Comparison of ENCODE assay signal across 9 mouse cellular contexts in genomic region chr10:56920711-56921672, GRCm38 (mm10).
A peak's percentile ranks its signal among the peaks of the same experiment; 100 is the strongest.
DNase-seq lines count a peak whose midpoint lies in the region; ATAC-seq lines count a peak whose summit lies in the region.
"Had no signal": no experiment of that assay in that cellular context is flagged by ENCODE, and none has a peak within 500 bp of the region (broad histone marks: within the 10 kb centered on the region; RNA-seq: fewer than 3 reads in every experiment).

No protein-coding gene starts in this region.

- H3K4me2 ChIP-seq in lung, embryonic 15.5 days = peak overlapping the region; percentile 44
- H3K4me2 ChIP-seq in heart, embryonic 13.5 days = peak overlapping the region; percentile 59
- H3K4me2 ChIP-seq in kidney, embryonic 16.5 days (replicated peaks; ENCODE audit: low read depth, low read length) = peak overlapping the region; percentile 50

- H3K36me3 ChIP-seq in lung, embryonic 15.5 days = no peaks in the 10 kb centered on the region
- no peaks in the 10 kb centered on the region for H3K36me3 ChIP-seq in heart, embryonic 13.5 days
- no peaks in the 10 kb centered on the region for H3K36me3 ChIP-seq in kidney, embryonic 16.5 days (ENCODE audit: insufficient read depth, low read length)

- no peaks in the 10 kb centered on the region for H3K27me3 ChIP-seq in lung, embryonic 15.5 days
- H3K27me3 ChIP-seq in heart, embryonic 13.5 days (replicated peaks) = no peaks in the 10 kb centered on the region
- H3K27me3 ChIP-seq in kidney, embryonic 16.5 days (ENCODE audit: insufficient read depth, low read length) = no peaks in the 10 kb centered on the region
- H3K27me3 ChIP-seq: Patski had no signal

- ATAC-seq in lung, embryonic 15.5 days (ENCODE audit: borderline replicate concordance, extremely low read depth, low FRiP score, low TSS enrichment) = peak; percentile 59; the same call in 1 of the 2 replicates
- no peak for ATAC-seq in heart, embryonic 13.5 days (ENCODE audit: extremely low read depth, insufficient number of reproducible peaks, low FRiP score, low TSS enrichment)
- peak; percentile 93 for ATAC-seq in kidney, embryonic 16.5 days (ENCODE audit: low FRiP score, low TSS enrichment)
- no peak for ATAC-seq in frontal cortex, adult (ENCODE audit: low TSS enrichment)
- ATAC-seq: Patski had no signal

- no peak overlapping the region for H3K9ac ChIP-seq in lung, embryonic 15.5 days
- peak overlapping the region; percentile 38; the same call in 1 of the 2 replicates for H3K9ac ChIP-seq in heart, embryonic 13.5 days
- H3K9ac ChIP-seq in kidney, embryonic 16.5 days (replicated peaks; ENCODE audit: low read length) = peak overlapping the region; percentile 35; the same call in 1 of the 2 replicates

- no peak overlapping the region for H3K4me3 ChIP-seq in lung, embryonic 15.5 days
- H3K4me3 ChIP-seq in heart, embryonic 13.5 days = peak overlapping the region; percentile 8
- peak overlapping the region; percentile 16 for H3K4me3 ChIP-seq in kidney, embryonic 16.5 days (ENCODE audit: low read length)

- no peaks in the 10 kb centered on the region for H3K9me3 ChIP-seq in lung, embryonic 15.5 days
- H3K9me3 ChIP-seq in heart, embryonic 13.5 days = no peaks in the 10 kb centered on the region
- no peaks in the 10 kb centered on the region for H3K9me3 ChIP-seq in kidney, embryonic 16.5 days (ENCODE audit: low read length)

- WGBS in lung, embryonic 15.5 days = 24% methylated on average over 20 of the region's 20 CpGs
- whole genome bisulfite sequencing in heart, embryonic 13.5 days = 30% methylated on average over 20 of the region's 20 CpGs
- WGBS in kidney, embryonic 16.5 days = 16% methylated on average over 20 of the region's 20 CpGs

- peaks cover 12% of the 10 kb centered on the region for H3K4me1 ChIP-seq in lung, embryonic 15.5 days
- peaks cover 19% of the 10 kb centered on the region for H3K4me1 ChIP-seq in heart, embryonic 13.5 days
- H3K4me1 ChIP-seq in kidney, embryonic 16.5 days (ENCODE audit: insufficient read depth, low read length) = peaks cover 10% of the 10 kb centered on the region

- DNase-seq in lung, postnatal 25 days (ENCODE audit: low spot score) = no peak
- peak; percentile 42 for DNase-seq in embryo, embryonic 11.5 days (ENCODE audit: low read depth, low spot score)
- peak; percentile 72 for DNase-seq in neural tube, embryonic 10.5 days (ENCODE audit: extremely low spot score, low spot score)
- no peak for DNase-seq in spleen, postnatal 4 days (ENCODE audit: low spot score in 2 of 2)

- no peak overlapping the region for H3K27ac ChIP-seq in lung, embryonic 15.5 days
- peak overlapping the region; percentile 67 for H3K27ac ChIP-seq in heart, embryonic 13.5 days (replicated peaks)
- peak overlapping the region; percentile 14; the same call in 1 of the 2 replicates for H3K27ac ChIP-seq in kidney, embryonic 16.5 days (ENCODE audit: low read length)

Comparison
In these comparisons a context has a peak if more than half of its experiments do, and no peak if none do; other contexts are left out.
1. ATAC-seq: peak in lung, embryonic 15.5 days (single experiment) and kidney, embryonic 16.5 days (single experiment); none in heart, embryonic 13.5 days (single experiment) and frontal cortex, adult (single experiment).
2. DNase-seq: peak in embryo, embryonic 11.5 days (single experiment) and neural tube, embryonic 10.5 days (single experiment); none in lung, postnatal 25 days (single experiment) and spleen, postnatal 4 days (0 of 2).
3. Peak in every context shown above with its lines, with median percentiles within 50 percentile points of each other: H3K4me2 ChIP-seq.